Mouse (Mus musculus) heart, postnatal 0 days (tissue): ENCODE results near the gene Igfbp4. TPM values are rescaled to one million over a fixed set of nuclear protein-coding genes. Genes with fewer than 3 reads are reported as not detected.

Experiments used
- ATAC-seq: fragments of 200-750 bp; cut with Nextera tagmentation; 2 replicates; pipeline ENCODE4 v1.8.0; 2017; ENCODE audit warnings: low read depth, moderate number of reproducible peaks, moderate library complexity; ENCODE audit not compliant: insufficient read depth
- DNase-seq: peaks from one replicate; pipeline ENCODE4 v3.0.0-alpha.2; 2016; ENCODE audit warnings: low spot score
- H3K27ac ChIP-seq: fragments of 300-500 bp; sonication (generic); 2 replicates; pipeline ENCODE4 v1.5.1; 2014; ENCODE audit warnings: low read depth, mild to moderate bottlenecking
- H3K27me3 ChIP-seq: fragments of 300-500 bp; sonication (generic); 2 replicates; pipeline ENCODE4 v1.6.1; 2014; ENCODE audit warnings: low read length, mixed read lengths; ENCODE audit not compliant: control insufficient read depth, insufficient read depth
- H3K36me3 ChIP-seq: fragments of 300-500 bp; sonication (generic); replicated peaks from 2 replicates; pipeline ENCODE4 v1.6.1; 2014; ENCODE audit warnings: low read length, mixed read lengths; ENCODE audit not compliant: control insufficient read depth, insufficient read depth
- H3K4me1 ChIP-seq: fragments of 300-500 bp; sonication (generic); 2 replicates; pipeline ENCODE4 v1.6.1; 2014; ENCODE audit warnings: antibody characterized with exemption; ENCODE audit not compliant: control insufficient read depth, insufficient read depth
- H3K4me2 ChIP-seq: fragments of 300-500 bp; sonication (generic); 2 replicates; pipeline ENCODE4 v1.6.1; 2014; ENCODE audit warnings: low read depth, mild to moderate bottlenecking, low read length, moderate library complexity
- H3K4me3 ChIP-seq: fragments of 300-500 bp; sonication (generic); 2 replicates; pipeline ENCODE4 v1.5.1; 2014; ENCODE audit warnings: low read depth, low read length
- H3K9ac ChIP-seq: fragments of 300-500 bp; sonication (generic); replicated peaks from 2 replicates; pipeline ENCODE4 v1.6.1; 2014; ENCODE audit warnings: low read depth, low read length, mixed read lengths
- H3K9me3 ChIP-seq: fragments of 300-500 bp; sonication (generic); replicated peaks from 2 replicates; pipeline ENCODE4 v1.6.1; 2016; ENCODE audit warnings: low read length; ENCODE audit not compliant: control insufficient read depth
- CTCF ChIP-seq: IDR thresholded peaks from 2 replicates; pipeline ENCODE4 v1.5.1; 2016; ENCODE audit warnings: antibody characterized with exemption, control low read depth, low read depth
- EP300 ChIP-seq: IDR thresholded peaks from 2 replicates; pipeline ENCODE4 v1.6.1; 2016; ENCODE audit warnings: antibody characterized with exemption, low read depth
- WGBS: fragments of 180-500 bp; shearing (Covaris S2); extraction: QIAGEN DNeasy Blood & Tissue Kit; methylation state at CpG from one replicate; pipeline ENCODE4 v1.1.7; 2014; 5-methylcytosine and 5-hydroxymethylcytosine counted together
- polyA plus RNA-seq: library from polyadenylated mRNA; unstranded; fragments of >200 nt; fragmentation: Nextera tagmentation; extraction: Ambion mirVana; gene quantifications from 2 replicates; pipeline ENCODE4 v1.2.1, GENCODE M21; 2015
- total RNA-seq: library from RNA; depleted of rRNA; stranded (reverse); fragments of >200 nt; gene quantifications from 2 replicates; pipeline ENCODE4 v1.2.3, GENCODE M21; 2014; ENCODE audit warnings: low replicate concordance

Gene Igfbp4
- total and polyA plus RNA-seq, 2 experiments from 2014 or later = 186 to 221 TPM

GRCm38 (mm10) chr11:99076744-99077319 lies 35.8 kb downstream of the Igfbp4 start:
- WGBS = 73% methylated on average over 5 of the region's 5 CpGs
- ATAC-seq (no peak), DNase-seq (no peak)
- Histone ChIP-seq H3K27ac (no peak overlapping the region), H3K9me3 (no peaks in the 10 kb centered on the region), H3K27me3 (no peaks in the 10 kb centered on the region), H3K36me3 (no peaks in the 10 kb centered on the region), H3K4me1 (no peaks in the 10 kb centered on the region), H3K9ac (no peak overlapping the region), H3K4me3 (no peak overlapping the region), H3K4me2 (no peak overlapping the region)
- TF ChIP-seq CTCF = no peak
- TF ChIP-seq EP300 = no peak

GRCm38 (mm10) chr11:99077869-99078268 lies 36.8 kb downstream of the Igfbp4 start:
- ATAC-seq (no peak), DNase-seq (no peak)
- no peaks in the 10 kb centered on the region for H3K27me3 ChIP-seq
- H3K36me3 ChIP-seq = no peaks in the 10 kb centered on the region
- H3K9me3 ChIP-seq = no peaks in the 10 kb centered on the region
- H3K4me1 ChIP-seq = no peaks in the 10 kb centered on the region
- no peak overlapping the region for H3K9ac ChIP-seq
- H3K4me2 ChIP-seq = no peak overlapping the region
- WGBS = 79% methylated on average over 8 of the region's 8 CpGs
- no peak overlapping the region for H3K27ac ChIP-seq
- no peak overlapping the region for H3K4me3 ChIP-seq
- TF ChIP-seq CTCF = no peak
- no peak for TF ChIP-seq EP300

- Histone ChIP-seq H3K4me2 (no peak overlapping the region), H3K9ac (no peak overlapping the region), H3K9me3 (no peaks in the 10 kb centered on the region), H3K36me3 (no peaks in the 10 kb centered on the region), H3K27me3 (no peaks in the 10 kb centered on the region), H3K4me1 (no peaks in the 10 kb centered on the region), H3K4me3 (no peak overlapping the region), H3K27ac (no peak overlapping the region)
- 58% methylated on average over 9 of the region's 9 CpGs for WGBS
- no peak for ATAC-seq
- no peak for TF ChIP-seq CTCF
- TF ChIP-seq EP300 = no peak
- no peak for DNase-seq
These were observed 40.0 kb downstream of the Igfbp4 start for GRCm38 (mm10) chr11:99080902-99081543.

GRCm38 (mm10) chr11:99081566-99081965 lies 40.5 kb downstream of the Igfbp4 start:
- H3K27ac ChIP-seq = no peak overlapping the region
- no peaks in the 10 kb centered on the region for H3K36me3 ChIP-seq
- no peaks in the 10 kb centered on the region for H3K27me3 ChIP-seq
- TF ChIP-seq CTCF = no peak
- TF ChIP-seq EP300 = no peak
- WGBS = 64% methylated on average over 3 of the region's 3 CpGs
- ATAC-seq (no peak), DNase-seq (no peak)
- no peak overlapping the region for H3K9ac ChIP-seq
- no peaks in the 10 kb centered on the region for H3K9me3 ChIP-seq
- H3K4me3 ChIP-seq = no peak overlapping the region
- no peak overlapping the region for H3K4me2 ChIP-seq
- no peaks in the 10 kb centered on the region for H3K4me1 ChIP-seq

GRCm38 (mm10) chr11:99082098-99082497 lies 41.1 kb downstream of the Igfbp4 start:
- Histone ChIP-seq H3K27ac (no peak overlapping the region), H3K4me2 (no peak overlapping the region), H3K36me3 (no peaks in the 10 kb centered on the region), H3K9ac (no peak overlapping the region), H3K4me3 (no peak overlapping the region), H3K27me3 (no peaks in the 10 kb centered on the region), H3K4me1 (no peaks in the 10 kb centered on the region), H3K9me3 (no peaks in the 10 kb centered on the region)
- TF ChIP-seq EP300 = no peak
- TF ChIP-seq CTCF = no peak
- DNase-seq (no peak), ATAC-seq (0 out of 2 replicates have a peak, but pooled peaks have one; percentile 11)
- 67% methylated on average over 8 of the region's 8 CpGs for WGBS

GRCm38 (mm10) chr11:99083516-99083915 lies 42.5 kb downstream of the Igfbp4 start:
- DNase-seq (no peak), ATAC-seq (no peak)
- Histone ChIP-seq H3K27me3 (no peaks in the 10 kb centered on the region), H3K36me3 (no peaks in the 10 kb centered on the region), H3K4me2 (no peak overlapping the region), H3K4me3 (no peak overlapping the region), H3K9me3 (no peaks in the 10 kb centered on the region), H3K4me1 (no peaks in the 10 kb centered on the region), H3K9ac (no peak overlapping the region), H3K27ac (no peak overlapping the region)
- WGBS = 86% methylated on average over 8 of the region's 8 CpGs
- TF ChIP-seq CTCF = no peak
- TF ChIP-seq EP300 = no peak
